In the genomic region with DNA sequence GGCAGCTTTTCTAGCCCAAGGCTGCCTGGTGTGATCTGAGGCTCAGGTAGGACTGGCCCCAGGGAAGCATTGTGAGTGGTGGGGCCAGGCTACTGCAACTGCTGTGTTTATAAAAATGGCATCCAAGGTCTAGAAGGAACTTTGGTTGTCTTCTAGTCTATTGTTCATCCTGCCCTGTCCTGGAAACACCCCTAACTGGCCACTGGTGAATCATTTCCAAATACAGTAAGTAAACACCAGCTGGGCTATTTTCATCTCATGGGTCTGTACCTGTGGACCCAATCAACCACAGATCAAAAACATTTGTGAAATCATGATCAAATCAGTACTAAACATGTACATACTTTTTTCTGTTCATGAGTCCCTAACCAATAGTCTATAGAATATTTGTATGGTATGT, we compare ENCODE assay signal across 13 mouse cellular contexts. TPM values are rescaled to one million over a fixed set of nuclear protein-coding genes. Genes with fewer than 3 reads are reported as not detected.
"Had no signal": no experiment of that assay in that cellular context is flagged by ENCODE, and none has a peak within 500 bp of the region (broad histone marks: within the 10 kb centered on the region; RNA-seq: fewer than 3 reads in every experiment).

No protein-coding gene starts in this region.

RNA-seq across cellular contexts. Expression of a gene that starts 8.8 kb away (rescaled TPM):
- polyA plus RNA-seq: testis, adult 2 months had no signal

RNA-seq across cellular contexts. Expression of a gene that starts 48.2 kb away (rescaled TPM):
- polyA plus RNA-seq: neural tube, embryonic 13.5 days; neural tube, embryonic 14.5 days; neural tube, embryonic 15.5 days; small intestine, adult 2 months; spleen, adult 2 months; stomach, embryonic 14.5 days; stomach, embryonic 15.5 days; stomach, embryonic 16.5 days; stomach, postnatal 0 days; thymus, adult 2 months; thymus, postnatal 0 days; urinary bladder, adult 2 months had no signal

RNA-seq across cellular contexts. Expression of a gene that starts 48.3 kb away (rescaled TPM):
- polyA plus RNA-seq: small intestine, adult 2 months; spleen, adult 2 months; thymus, adult 2 months had no signal
